Mouse (Mus musculus) cortical plate, adult 2 months (tissue): Measurements from ENCODE around the gene a.

ENCODE experiments used
- CTCF ChIP-seq: fragments of 200-500 bp; IDR thresholded peaks from 2 replicates; pipeline ENCODE4 v1.5.1; 2011; ENCODE audit warnings: mild to moderate bottlenecking, control low read depth, low read length; ENCODE audit not compliant: insufficient read depth; ENCODE audit errors: extremely low read depth
- POLR2A ChIP-seq: fragments of 200-500 bp; IDR thresholded peaks from 2 replicates; pipeline ENCODE4 v1.6.1; 2011; ENCODE audit warnings: mild to moderate bottlenecking, low read length, control low read depth; ENCODE audit not compliant: insufficient read depth; ENCODE audit errors: extremely low read depth

DNA sequence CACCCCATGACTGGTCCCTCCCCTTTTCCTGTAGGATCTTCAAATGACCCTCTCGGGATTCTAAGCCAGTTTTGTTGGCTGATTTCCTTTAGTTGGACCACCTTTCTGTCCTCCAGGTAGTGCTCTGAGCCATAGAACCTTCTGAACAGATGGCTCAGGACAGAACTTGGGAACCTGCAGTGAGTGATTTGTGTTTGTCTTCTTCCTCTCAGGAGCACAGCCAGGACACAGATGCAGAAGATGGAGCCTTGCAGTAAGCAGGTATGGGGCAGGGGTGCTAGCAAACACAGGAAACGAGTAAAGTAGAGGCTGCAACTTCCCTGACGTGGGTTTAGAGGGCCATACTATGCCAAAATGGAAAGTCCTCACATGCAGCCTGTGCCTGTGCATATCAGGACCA, 74.5 kb downstream of the a start:
- TF ChIP-seq CTCF = no peak
- no peak for TF ChIP-seq POLR2A
